Mouse (Mus musculus): ENCODE measurements around the gene Cdkn1b.

The Cdkn1b gene

GRCm38 (mm10) chr6:134903891-134904884 is 16.0 kb upstream of the Cdkn1b start:
- DNase-seq = no peak

GRCm38 (mm10) chr6:134905811-134906210 is 14.4 kb upstream of the Cdkn1b start:
- DNase-seq = no peak

GRCm38 (mm10) chr6:134914523-134914922 is 5.7 kb upstream of the Cdkn1b start:
- DNase-seq = no peak

GRCm38 (mm10) chr6:134916641-134917040 is 3.6 kb upstream of the Cdkn1b start:
- DNase-seq = peak; percentile 37 to 56

GRCm38 (mm10) chr6:134917087-134917486 is 3.1 kb upstream of the Cdkn1b start:
- DNase-seq = peak; percentile 73 to 82

- DNase-seq = no peak
Measured at GRCm38 (mm10) chr6:134918769-134919168, 1.4 kb upstream of the Cdkn1b start.

- DNase-seq = no peak
Measured at GRCm38 (mm10) chr6:134919511-134920189, 551 bp upstream of the Cdkn1b start.

GRCm38 (mm10) chr6:134921014-134921694 is 953 bp downstream of the Cdkn1b start:
- DNase-seq = peak; percentile 68 to 78

- peak; percentile 37 to 50 for DNase-seq
Measured at GRCm38 (mm10) chr6:134921695-134922510, 1.7 kb downstream of the Cdkn1b start.

GRCm38 (mm10) chr6:134922511-134923195 is 2.5 kb downstream of the Cdkn1b start:
- no peak for DNase-seq

- DNase-seq = no peak
Measured at GRCm38 (mm10) chr6:134923670-134924069, 3.5 kb downstream of the Cdkn1b start.

GRCm38 (mm10) chr6:134924262-134924661 is 4.1 kb downstream of the Cdkn1b start:
- DNase-seq = no peak

GRCm38 (mm10) chr6:134925673-134926337 is 5.6 kb downstream of the Cdkn1b start:
- DNase-seq = no peak

- no peak for DNase-seq
Measured at GRCm38 (mm10) chr6:134926338-134926705, 6.1 kb downstream of the Cdkn1b start.

- DNase-seq = peak; percentile 78 to 81
Measured at GRCm38 (mm10) chr6:134926803-134927594, 6.8 kb downstream of the Cdkn1b start.

- DNase-seq = no peak
Measured at GRCm38 (mm10) chr6:134927595-134928095, 7.4 kb downstream of the Cdkn1b start.

GRCm38 (mm10) chr6:134928096-134928888 is 8.1 kb downstream of the Cdkn1b start:
- peak; percentile 92 to 96 for DNase-seq

GRCm38 (mm10) chr6:134928889-134929310 is 8.7 kb downstream of the Cdkn1b start:
- DNase-seq = peak; percentile 50 to 64

- no peak for DNase-seq
Measured at GRCm38 (mm10) chr6:134929926-134930325, 9.7 kb downstream of the Cdkn1b start.

All from kidney, postnatal 4 days (tissue).